Mouse (Mus musculus) right cerebral cortex, postnatal 14 days (tissue): Measurements from ENCODE around the gene Gm28038.

Experiments
- DNase-seq: peaks from one replicate; pipeline ENCODE4 v3.0.0; 2022

Gene Gm28038

DNA sequence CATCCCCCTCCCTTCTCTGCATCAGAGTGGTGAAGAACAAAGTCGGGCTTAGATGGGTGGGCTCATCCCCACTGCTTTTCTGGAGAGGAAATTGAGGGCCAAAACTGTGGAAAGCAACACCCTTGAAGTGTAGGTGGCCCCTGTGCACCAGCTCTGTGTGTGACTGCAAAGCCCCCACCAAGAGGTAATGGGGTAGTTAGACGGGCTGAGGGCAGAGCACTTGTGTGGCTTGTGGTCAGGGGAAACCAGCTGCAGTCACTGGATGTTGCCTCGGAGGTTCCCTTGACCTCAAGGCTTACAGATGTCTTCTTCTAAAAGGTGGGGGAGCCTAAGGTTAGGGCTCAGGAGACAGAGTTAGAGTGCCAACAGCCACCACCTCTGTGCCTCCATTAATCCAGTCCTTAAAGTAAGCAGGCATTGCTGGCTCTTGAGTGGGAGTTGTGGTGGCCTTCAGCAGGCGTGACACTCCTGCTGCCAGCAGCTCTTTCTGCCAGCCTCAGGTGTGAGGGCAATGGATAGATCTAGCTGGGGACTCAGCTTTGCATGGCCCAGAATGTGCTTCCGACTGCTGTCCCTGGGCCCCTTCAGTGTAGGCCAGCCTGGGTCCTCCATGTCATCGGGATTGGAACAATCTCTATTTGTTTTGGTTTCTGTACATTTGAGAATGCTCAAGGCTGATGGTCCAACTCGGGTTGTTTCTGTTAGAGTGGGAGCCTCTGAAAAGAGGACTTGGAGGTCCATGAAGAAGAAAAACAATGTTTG, 23.0 kb upstream of the Gm28038 start:
- no peak for DNase-seq

DNA sequence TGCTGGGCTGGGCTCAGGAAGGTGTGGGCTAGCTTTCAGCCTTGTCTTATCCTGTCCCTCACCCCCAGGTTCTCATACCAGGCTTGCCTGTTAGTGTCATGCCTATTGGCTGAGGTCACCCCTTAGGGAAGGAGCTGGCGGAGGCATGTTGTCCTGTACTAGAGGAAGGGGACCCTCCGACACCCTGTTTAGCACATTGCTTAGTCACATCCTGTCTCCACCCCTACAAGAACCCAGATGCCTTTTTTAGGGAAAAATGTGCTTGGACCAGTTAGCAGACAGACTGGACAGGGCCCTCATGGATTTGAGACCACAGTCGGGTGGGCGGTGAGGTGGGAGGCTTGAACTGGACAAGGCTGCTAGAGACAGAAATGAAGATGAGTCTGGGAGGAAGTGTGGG, 22.2 kb upstream of the Gm28038 start:
- no peak for DNase-seq

GRCm38 (mm10) chr2:30259131-30260064, 21.4 kb upstream of the Gm28038 start:
- DNase-seq = no peak

DNA sequence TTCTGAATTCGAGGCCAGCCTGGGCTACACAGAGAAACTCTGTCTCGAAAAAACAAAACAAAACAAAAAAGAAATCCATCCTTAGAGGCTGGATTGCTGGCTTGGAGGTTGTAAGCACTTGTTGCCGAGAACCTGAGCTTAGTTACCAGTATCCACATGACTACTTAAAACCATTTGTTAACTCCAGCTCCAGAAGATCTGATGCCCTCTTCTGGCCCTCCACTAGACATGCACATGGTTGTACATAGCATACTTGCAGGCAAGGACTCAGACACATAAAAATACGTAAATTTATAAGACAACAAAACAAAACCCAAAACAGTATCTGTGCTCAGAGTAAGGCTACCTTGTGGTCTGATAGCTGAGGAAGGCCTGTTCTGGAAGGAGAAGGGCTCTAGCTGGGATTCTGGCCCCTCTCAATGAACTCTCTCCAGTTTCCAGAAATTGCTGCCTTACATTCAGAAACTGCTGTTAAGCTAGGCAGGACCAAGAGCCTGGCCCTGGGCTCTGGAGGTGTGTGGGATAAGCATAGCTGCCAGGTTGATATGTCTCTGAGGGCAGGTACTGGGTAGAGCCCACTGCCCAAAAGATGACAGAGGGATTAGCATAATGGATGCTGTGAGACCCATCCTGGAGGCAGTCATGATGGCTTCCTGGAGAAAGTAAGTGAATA, 19.6 kb upstream of the Gm28038 start:
- DNase-seq = no peak

DNA sequence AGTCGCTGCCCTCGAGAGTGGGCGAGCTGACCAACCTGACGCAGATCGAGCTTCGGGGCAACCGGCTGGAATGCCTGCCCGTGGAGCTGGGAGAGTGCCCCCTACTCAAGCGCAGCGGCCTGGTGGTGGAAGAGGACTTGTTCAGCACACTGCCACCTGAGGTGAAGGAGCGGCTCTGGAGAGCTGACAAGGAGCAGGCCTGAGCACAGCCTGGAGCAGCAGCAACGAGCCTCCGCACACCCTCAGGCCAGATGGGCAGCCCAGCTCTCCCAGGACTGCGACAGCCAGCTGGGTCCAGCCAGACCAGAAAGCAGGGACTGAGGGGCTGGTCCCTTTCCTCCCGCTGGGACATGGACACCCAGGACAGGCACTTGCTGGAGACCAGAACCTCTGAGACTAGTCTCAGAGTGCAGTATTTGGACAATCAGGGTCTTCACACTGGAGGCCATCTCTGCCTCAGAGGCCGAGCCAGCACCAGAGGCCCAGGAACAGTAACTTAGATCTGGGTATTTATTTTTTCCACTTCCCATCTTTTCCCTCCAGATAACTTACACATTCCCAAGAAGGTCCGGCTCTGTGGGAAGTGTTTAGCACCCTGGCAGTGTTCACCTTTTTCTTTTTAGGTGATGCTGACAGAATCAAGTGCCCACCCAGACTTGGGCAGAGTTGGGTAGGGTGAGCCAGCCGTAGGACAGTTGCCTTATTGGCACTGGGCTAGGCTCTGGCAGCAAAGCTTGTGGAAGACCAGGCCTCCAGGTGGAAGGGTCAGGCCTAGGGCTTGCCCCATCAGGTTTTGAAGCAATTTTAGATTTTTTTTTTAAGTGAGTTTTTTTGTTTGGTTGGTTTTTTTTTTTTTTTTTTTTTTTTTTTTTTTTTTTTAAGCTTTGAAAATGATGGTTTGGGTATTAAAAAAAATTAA, 18.7 kb upstream of the Gm28038 start:
- DNase-seq = no peak

DNA sequence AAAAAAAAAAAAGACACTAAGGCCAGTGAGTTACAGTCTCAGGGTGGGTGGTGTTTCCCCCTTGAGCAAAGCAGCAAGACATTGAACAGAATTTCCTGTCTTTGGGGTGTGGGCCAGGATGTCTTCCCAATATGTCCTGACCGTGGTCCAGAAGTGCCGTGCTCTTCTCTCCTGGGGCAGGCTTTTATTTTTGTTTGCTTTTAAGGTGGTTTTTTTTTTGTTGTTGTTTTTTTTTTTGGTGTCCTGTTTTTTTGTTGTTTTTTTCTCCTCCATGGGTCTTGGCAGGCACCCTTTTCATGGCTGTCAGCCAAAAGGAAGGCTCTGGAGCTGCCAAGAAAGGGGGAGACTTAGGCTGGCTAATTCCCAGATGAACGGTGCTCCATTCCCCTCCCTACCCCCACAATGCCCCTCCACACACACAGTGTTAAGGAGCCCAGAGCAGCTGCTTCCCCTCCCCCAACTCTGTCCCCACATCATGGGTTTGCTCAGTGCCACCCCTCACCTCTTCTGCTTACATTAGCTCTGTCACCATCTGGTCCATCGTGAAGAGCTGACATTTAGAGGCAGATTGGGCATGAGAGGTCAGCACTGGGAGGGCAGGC, 17.9 kb upstream of the Gm28038 start:
- DNase-seq = peak; percentile 52

DNA sequence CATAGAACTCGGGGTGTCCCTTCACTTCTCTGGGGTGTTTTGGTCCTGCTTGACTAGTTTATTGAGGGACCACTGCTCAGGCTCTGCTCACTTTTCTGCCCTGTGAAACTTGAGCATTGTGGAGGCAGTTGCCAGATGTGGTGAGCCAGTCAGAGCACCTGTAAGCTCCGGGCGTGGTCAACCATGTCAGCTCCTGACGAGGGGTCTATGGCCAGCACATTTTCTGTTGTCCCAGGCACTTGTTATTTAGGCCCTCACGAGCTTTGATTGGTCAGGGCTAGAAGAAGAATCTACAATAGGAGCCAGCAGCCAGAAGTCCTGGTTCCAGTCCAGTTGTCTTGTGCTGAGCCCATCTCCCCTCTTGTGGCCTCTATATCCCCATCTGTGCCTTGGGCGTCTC, 17.0 kb upstream of the Gm28038 start:
- DNase-seq = no peak

DNA sequence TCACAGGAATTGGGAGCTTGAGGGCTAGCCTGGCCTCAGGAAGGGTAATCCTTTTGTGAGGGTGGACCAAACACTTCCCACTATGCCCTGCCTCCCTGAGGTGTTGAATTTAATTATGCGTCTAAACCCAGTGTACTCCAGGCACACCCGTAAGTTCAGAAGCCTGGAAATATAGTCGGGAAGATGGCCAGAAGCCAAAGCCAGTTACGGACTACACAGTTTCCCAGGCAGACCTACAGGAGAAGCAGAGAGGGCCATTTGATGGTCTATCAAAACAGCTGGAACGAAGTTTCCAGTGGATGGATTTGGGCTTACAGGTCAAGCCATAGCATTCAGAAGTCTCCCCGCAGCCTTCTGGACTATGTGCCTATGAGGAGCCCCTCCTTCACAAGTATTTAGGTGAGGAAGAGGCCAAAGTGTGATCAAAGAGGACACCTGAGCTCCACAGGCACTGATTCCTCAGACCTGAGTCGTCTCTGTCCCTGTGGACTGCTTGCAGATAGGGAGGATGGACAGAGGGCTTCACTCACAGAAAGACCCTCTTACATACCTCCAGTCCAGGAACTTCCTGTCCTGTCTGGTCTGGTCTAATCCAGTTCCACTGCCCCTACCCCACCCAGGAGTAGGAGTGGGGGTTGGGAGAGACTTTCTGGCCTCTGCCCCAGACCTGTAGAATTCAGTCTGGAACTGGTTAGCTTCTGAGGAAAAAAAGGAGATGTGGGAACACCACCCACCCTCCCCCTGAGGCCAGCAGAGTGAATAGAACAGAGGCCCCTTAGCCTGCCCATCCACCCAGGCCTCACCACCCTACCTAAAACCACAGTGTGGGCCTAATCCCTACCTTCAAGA, 15.9 kb upstream of the Gm28038 start:
- no peak for DNase-seq

- DNase-seq = no peak
Measured at GRCm38 (mm10) chr2:30265767-30266253, 15.0 kb upstream of the Gm28038 start, which contains the start of gene Phyhd1. TSS of gene Phyhd1 (plus strand) at chr2:30266203.

DNA sequence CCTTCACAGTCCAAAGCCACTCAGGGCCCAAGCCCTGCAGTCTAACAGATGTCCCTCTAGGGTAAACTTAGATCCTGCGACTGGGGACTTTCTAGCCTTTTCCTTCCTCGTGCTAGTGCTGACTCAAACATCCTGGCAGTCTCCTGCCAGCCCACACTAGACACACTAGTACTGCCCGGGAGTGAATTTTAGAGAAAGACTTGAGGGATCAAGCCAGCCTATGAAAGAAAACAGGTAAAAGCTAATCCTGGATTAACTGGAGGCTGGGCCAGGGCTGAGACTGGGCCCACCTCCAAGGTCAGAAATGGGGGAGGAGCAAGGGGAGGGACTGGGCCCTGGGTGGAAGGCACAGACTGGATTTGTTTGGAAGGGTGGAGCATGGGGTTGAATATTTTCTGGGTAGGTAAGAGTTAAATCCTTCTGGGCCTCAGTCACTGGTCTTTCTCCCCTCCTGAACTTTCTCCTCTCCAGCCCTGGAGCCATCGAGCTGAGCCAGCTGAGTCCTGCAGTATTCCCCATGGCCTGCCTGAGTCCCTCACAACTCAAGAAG, 14.4 kb upstream of the Gm28038 start:
- DNase-seq = no peak

DNA sequence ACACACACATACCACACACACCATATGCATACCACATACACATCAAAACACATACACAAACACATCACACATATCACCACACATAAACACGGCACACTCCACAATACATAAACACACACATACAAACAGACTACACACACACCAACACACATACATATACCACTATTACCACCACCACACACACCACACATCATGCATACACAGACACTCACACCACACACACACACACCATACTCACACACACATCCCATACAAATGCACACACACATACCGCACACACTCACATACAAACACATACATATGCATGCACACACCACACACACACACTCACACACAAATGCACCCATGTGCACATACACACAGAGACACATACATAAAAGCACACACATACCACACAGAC, 13.4 kb upstream of the Gm28038 start:
- no peak for DNase-seq

DNA sequence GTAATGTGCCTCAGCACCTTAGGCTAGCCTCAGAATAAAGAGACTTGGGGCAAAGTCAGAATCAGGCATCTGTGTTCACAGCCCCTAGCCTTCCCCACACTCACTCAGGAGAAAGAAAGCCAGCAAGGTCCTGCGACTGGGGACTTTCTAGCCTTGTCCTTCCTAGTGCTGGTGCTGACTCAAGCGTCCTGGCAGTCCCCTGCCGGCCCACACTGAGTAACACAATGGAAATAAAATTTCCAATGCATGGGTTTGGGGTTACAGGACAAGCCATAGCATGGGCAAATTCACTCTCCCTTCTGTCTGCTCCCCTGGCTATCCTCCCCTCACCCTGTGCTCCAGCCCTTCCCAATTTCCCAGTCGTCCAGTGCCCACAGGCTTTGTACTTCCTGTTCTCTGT, 12.5 kb upstream of the Gm28038 start:
- no peak for DNase-seq

DNA sequence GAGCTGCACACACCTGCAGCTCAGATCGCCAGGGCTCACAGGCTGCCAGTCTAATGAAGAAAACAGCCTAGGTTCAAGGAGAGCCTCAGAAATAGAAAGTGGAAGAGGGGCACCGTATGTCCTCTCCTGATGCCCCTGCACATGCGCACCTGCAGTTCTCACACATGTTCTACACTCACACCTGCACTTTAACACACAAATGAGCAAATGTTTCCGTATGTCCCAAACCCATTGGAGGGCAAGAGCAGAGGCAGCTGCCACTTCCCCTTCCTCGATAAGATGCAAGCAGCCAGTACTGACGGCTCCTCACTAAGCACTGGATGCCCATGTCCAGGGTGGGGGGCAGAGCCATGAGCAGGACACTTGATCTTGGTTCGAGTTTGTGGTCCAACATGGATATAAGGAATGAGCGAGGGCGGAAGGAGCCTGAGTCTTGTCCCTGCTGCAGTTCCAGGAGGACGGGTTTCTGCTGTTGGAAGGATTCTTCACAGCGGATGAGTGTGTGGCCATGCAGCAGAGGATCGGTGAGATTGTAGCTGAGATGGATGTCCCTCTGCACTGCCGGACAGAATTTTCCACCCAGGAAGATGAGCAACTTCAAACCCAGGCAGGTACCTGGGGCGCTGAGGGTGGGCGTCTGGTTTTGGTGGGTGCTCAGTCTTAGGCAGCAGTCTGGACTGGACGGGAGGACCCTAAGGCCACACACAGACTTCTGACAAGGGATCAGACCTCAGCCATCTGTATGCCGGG, 11.4 kb upstream of the Gm28038 start:
- DNase-seq = no peak

- no peak for DNase-seq
Measured at GRCm38 (mm10) chr2:30270134-30270533, 10.7 kb upstream of the Gm28038 start.

DNA sequence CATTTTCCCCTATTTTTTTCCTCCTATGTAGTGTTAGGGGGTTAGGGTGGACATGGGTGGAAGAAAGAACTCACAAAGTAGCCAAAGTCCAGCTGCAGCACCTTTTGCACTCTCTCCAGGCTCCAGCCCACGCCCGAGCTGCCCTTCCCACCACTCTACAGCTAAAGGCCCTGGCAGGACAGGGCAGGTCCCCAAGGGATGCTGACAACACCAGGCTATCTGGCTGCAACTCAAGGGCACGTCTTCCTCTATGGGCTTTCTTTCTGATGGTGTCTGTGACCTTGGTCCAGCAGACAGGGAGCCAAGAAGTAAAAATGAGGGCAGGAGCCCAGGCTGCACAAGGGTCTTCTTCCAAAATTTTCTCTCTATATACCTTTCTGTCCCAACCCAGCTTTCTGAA, 808 bp downstream of the Gm28038 start:
- DNase-seq = no peak

DNA sequence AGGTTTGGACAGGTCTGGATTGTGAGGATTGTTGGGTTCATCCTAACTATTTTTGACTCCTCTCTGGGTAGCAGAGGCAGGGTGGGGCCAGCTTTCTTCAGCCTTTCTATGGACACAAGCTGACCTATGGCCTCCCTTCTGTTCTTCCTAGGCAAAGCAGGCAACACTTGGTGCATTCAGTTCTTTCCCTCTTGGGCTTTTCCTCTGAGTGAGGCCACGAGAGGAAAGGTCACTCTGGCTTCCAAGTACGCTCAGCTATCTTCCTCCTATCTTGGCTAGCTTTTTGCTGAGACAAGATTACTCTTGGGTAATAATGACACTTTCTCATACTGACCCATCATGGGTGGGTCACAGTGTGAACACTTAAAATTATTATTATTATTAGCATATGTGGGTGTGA, 2.4 kb downstream of the Gm28038 start:
- no peak for DNase-seq

DNA sequence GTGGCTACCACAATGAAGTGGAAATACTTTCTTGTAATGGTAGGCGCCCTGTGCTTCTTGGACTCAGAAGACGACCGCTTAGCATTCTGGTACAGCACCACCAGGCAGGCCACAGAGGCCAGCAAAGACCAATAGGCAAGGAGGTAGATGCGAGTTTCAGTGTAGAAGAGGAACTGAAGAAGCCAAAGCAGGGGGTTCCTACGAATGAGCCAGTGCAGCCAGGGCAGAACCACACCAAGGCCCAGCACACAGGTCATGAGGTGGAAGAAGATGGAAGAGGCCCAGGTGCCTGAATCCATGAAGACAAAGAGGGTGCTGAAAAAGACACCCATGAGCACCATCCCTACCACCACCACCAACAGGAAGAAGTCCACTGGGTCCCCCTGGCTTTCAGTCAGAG, 4.2 kb downstream of the Gm28038 start:
- no peak for DNase-seq

GRCm38 (mm10) chr2:30285416-30286181, 4.8 kb downstream of the Gm28038 start:
- DNase-seq = peak; percentile 26
